Mouse (Mus musculus): ENCODE results near the gene Ciao2b. TPM values are rescaled to one million over a fixed set of nuclear protein-coding genes. Genes with fewer than 3 reads are reported as not detected.
A peak's percentile ranks its signal among the peaks of the same experiment; 100 is the strongest.

The Ciao2b gene
- polyA plus RNA-seq, 2 experiments, result 71.1 to 81.9 TPM

- TF ChIP-seq POLR2A (IDR thresholded peaks at IDR 0.05; ENCODE audit: borderline replicate concordance, extremely low read depth, insufficient read depth, insufficient read length), result no peak
- H3K9me3 ChIP-seq (ENCODE audit: control insufficient read depth, low read length), result no peaks in the 10 kb centered on the region
- no peak overlapping the region for H3K9ac ChIP-seq (ENCODE audit: low read depth, low read length, severe bottlenecking)
- H3K4me1 ChIP-seq (ENCODE audit: control insufficient read depth, insufficient read depth, low read length), result peaks cover 7% of the 10 kb centered on the region
- DNase-seq (ENCODE audit: low spot score) (no peak), ATAC-seq (ENCODE audit: low FRiP score, low read depth) (no peak)
- WGBS, result 63% methylated on average over 6 of the region's 6 CpGs
- H3K4me2 ChIP-seq (replicated peaks; ENCODE audit: low read depth, low read length, severe bottlenecking), result peak overlapping the region; percentile 85
- peak overlapping the region; percentile 73; the same call in 1 of the 2 replicates for H3K4me3 ChIP-seq (replicated peaks; ENCODE audit: low read length)
- H3K36me3 ChIP-seq (ENCODE audit: control insufficient read depth, insufficient read depth, low read length), result peaks cover 36% of the 10 kb centered on the region
- no peaks in the 10 kb centered on the region for H3K27me3 ChIP-seq (ENCODE audit: control insufficient read depth, insufficient read depth, low read length)
- no peak overlapping the region for H3K27ac ChIP-seq (replicated peaks; ENCODE audit: low read depth, low read length)
Observed at GRCm38 (mm10) chr8:104592566-104592965, 49.2 kb downstream of the Ciao2b start.

GRCm38 (mm10) chr8:104591856-104592255 lies 49.9 kb downstream of the Ciao2b start:
- Histone ChIP-seq H3K4me2 (replicated peaks; ENCODE audit: low read depth, low read length, severe bottlenecking) (peak overlapping the region; percentile 85), H3K9ac (ENCODE audit: low read depth, low read length, severe bottlenecking) (peak overlapping the region; percentile 73), H3K27me3 (ENCODE audit: control insufficient read depth, insufficient read depth, low read length) (no peaks in the 10 kb centered on the region), H3K9me3 (ENCODE audit: control insufficient read depth, low read length) (no peaks in the 10 kb centered on the region), H3K27ac (replicated peaks; ENCODE audit: low read depth, low read length) (peak overlapping the region; percentile 83; the same call in 1 of the 2 replicates), H3K36me3 (ENCODE audit: control insufficient read depth, insufficient read depth, low read length) (peaks cover 32% of the 10 kb centered on the region), H3K4me3 (replicated peaks; ENCODE audit: low read length) (peak overlapping the region; percentile 73), H3K4me1 (ENCODE audit: control insufficient read depth, insufficient read depth, low read length) (peaks cover 7% of the 10 kb centered on the region)
- TF ChIP-seq POLR2A (IDR thresholded peaks at IDR 0.05; ENCODE audit: borderline replicate concordance, extremely low read depth, insufficient read depth, insufficient read length), result no peak
- no peak for DNase-seq (ENCODE audit: low spot score)
- ATAC-seq (ENCODE audit: low FRiP score, low read depth), result no peak
- 4% methylated on average over 9 of the region's 9 CpGs for WGBS

- peak; percentile 94 for DNase-seq (ENCODE audit: low spot score)
- H3K9ac ChIP-seq (ENCODE audit: low read depth, low read length, severe bottlenecking), result peak within 1 kb of the TSS; percentile 73
- peak; percentile 97 for ATAC-seq (ENCODE audit: low FRiP score, low read depth)
- H3K27ac ChIP-seq (replicated peaks; ENCODE audit: low read depth, low read length), result peak within 1 kb of the TSS; percentile 83
- peaks cover 27% of the 10 kb centered on the region for H3K36me3 ChIP-seq (ENCODE audit: control insufficient read depth, insufficient read depth, low read length)
- no peaks in the 10 kb centered on the region for H3K9me3 ChIP-seq (ENCODE audit: control insufficient read depth, low read length)
- TF ChIP-seq POLR2A (IDR thresholded peaks at IDR 0.05; ENCODE audit: borderline replicate concordance, extremely low read depth, insufficient read depth, insufficient read length), result 0 out of 2 replicates have a peak, but pooled peaks have one; percentile 9
- under 1% methylated on average over 38 of the region's 44 CpGs for WGBS
- peaks cover 7% of the 10 kb centered on the region for H3K4me1 ChIP-seq (ENCODE audit: control insufficient read depth, insufficient read depth, low read length)
- peak within 1 kb of the TSS; percentile 85 for H3K4me2 ChIP-seq (replicated peaks; ENCODE audit: low read depth, low read length, severe bottlenecking)
- no peaks in the 10 kb centered on the region for H3K27me3 ChIP-seq (ENCODE audit: control insufficient read depth, insufficient read depth, low read length)
- H3K4me3 ChIP-seq (replicated peaks; ENCODE audit: low read length), result peak within 1 kb of the TSS; percentile 73
Observed at GRCm38 (mm10) chr8:104591133-104591834, 50.5 kb downstream of the Ciao2b start, which contains the start of gene Pdp2. Pdp2 (plus strand) TSS chr8:104591451.

GRCm38 (mm10) chr8:104590284-104590683 lies 51.5 kb downstream of the Ciao2b start:
- H3K4me3 ChIP-seq (replicated peaks; ENCODE audit: low read length), result no peak overlapping the region
- no peak for TF ChIP-seq POLR2A (IDR thresholded peaks at IDR 0.05; ENCODE audit: borderline replicate concordance, extremely low read depth, insufficient read depth, insufficient read length)
- no peak for ATAC-seq (ENCODE audit: low FRiP score, low read depth)
- no peak overlapping the region for H3K27ac ChIP-seq (replicated peaks; ENCODE audit: low read depth, low read length)
- no peak overlapping the region for H3K9ac ChIP-seq (ENCODE audit: low read depth, low read length, severe bottlenecking)
- H3K27me3 ChIP-seq (ENCODE audit: control insufficient read depth, insufficient read depth, low read length), result no peaks in the 10 kb centered on the region
- WGBS, result 90% methylated on average over 3 of the region's 3 CpGs
- no peak for DNase-seq (ENCODE audit: low spot score)
- 0 out of 2 replicates have a peak, but pooled peaks cover 7% of the 10 kb centered on the region for H3K9me3 ChIP-seq (ENCODE audit: control insufficient read depth, low read length)
- H3K36me3 ChIP-seq (ENCODE audit: control insufficient read depth, insufficient read depth, low read length), result peaks cover 17% of the 10 kb centered on the region
- no peak overlapping the region for H3K4me2 ChIP-seq (replicated peaks; ENCODE audit: low read depth, low read length, severe bottlenecking)
- H3K4me1 ChIP-seq (ENCODE audit: control insufficient read depth, insufficient read depth, low read length), result peaks cover 7% of the 10 kb centered on the region

Other genes starting within 250 kb of the Ciao2b start
- 18.9 and 21.4 TPM in 2 replicates for gene Cmtm4, start 246.2 kb downstream of the Ciao2b start, polyA plus RNA-seq (2012; rRNA removed)
- 4.1 and 4.5 TPM in 2 replicates for gene Cmtm4, start 246.2 kb downstream of the Ciao2b start, polyA plus RNA-seq (2014; fragmentation: Nextera tagmentation; extraction: Ambion mirVana)
- gene Dync1li2, start 198.9 kb downstream of the Ciao2b start, polyA plus RNA-seq (2012; rRNA removed), result 58.2 and 64.7 TPM in 2 replicates
- 48.8 and 53.5 TPM in 2 replicates for gene Dync1li2, start 198.9 kb downstream of the Ciao2b start, polyA plus RNA-seq (2014; fragmentation: Nextera tagmentation; extraction: Ambion mirVana)
- gene Terb1, start 132.1 kb downstream of the Ciao2b start, polyA plus RNA-seq (2012; rRNA removed), result 0.23 and 0.29 TPM in 2 replicates
- gene Terb1, start 132.1 kb downstream of the Ciao2b start, polyA plus RNA-seq (2014; fragmentation: Nextera tagmentation; extraction: Ambion mirVana), result 0.44 and 0.48 TPM in 2 replicates
- gene Nae1, start 107.3 kb downstream of the Ciao2b start, polyA plus RNA-seq (2012; rRNA removed), result 75.7 and 84.2 TPM in 2 replicates
- 97.1 and 97.8 TPM in 2 replicates for gene Nae1, start 107.3 kb downstream of the Ciao2b start, polyA plus RNA-seq (2014; fragmentation: Nextera tagmentation; extraction: Ambion mirVana)
- 0.53 and 1.0 TPM in 2 replicates for gene Car7, start 107.3 kb downstream of the Ciao2b start, polyA plus RNA-seq (2012; rRNA removed)
- 0.65 and 0.66 TPM in 2 replicates for gene Car7, start 107.3 kb downstream of the Ciao2b start, polyA plus RNA-seq (2014; fragmentation: Nextera tagmentation; extraction: Ambion mirVana)
- gene Pdp2, start 50.5 kb downstream of the Ciao2b start, polyA plus RNA-seq (2012; rRNA removed), result 4.9 and 5.0 TPM in 2 replicates
- 9.3 and 9.7 TPM in 2 replicates for gene Pdp2, start 50.5 kb downstream of the Ciao2b start, polyA plus RNA-seq (2014; fragmentation: Nextera tagmentation; extraction: Ambion mirVana)
- gene Cdh16, start 17.6 kb downstream of the Ciao2b start, polyA plus RNA-seq (2012; rRNA removed), result 0.29 and 0.62 TPM in 2 replicates
- 0.75 and 0.98 TPM in 2 replicates for gene Cdh16, start 17.6 kb downstream of the Ciao2b start, polyA plus RNA-seq (2014; fragmentation: Nextera tagmentation; extraction: Ambion mirVana)
- 21.4 and 22.5 TPM in 2 replicates for gene Rrad, start 10.6 kb downstream of the Ciao2b start, polyA plus RNA-seq (2012; rRNA removed)
- 27.3 and 32.4 TPM in 2 replicates for gene Rrad, start 10.6 kb downstream of the Ciao2b start, polyA plus RNA-seq (2014; fragmentation: Nextera tagmentation; extraction: Ambion mirVana)
- gene Ces2a, start 92.0 kb upstream of the Ciao2b start, polyA plus RNA-seq (2012; rRNA removed), result 0.03 and 0.20 TPM in 2 replicates
- gene Ces2a, start 92.0 kb upstream of the Ciao2b start, polyA plus RNA-seq (2014; fragmentation: Nextera tagmentation; extraction: Ambion mirVana), result not detected in 2 replicates
- 0.13 and 0.14 TPM in 2 replicates for gene Ces2b, start 189.6 kb upstream of the Ciao2b start, polyA plus RNA-seq (2012; rRNA removed)
- gene Ces2b, start 189.6 kb upstream of the Ciao2b start, polyA plus RNA-seq (2014; fragmentation: Nextera tagmentation; extraction: Ambion mirVana), result 0.15 and 0.22 TPM in 2 replicates
- 0.03 TPM in 1 of 2 replicates, not detected in the other for gene Ces2c, start 205.1 kb upstream of the Ciao2b start, polyA plus RNA-seq (2012; rRNA removed)
- not detected in 2 replicates for gene Ces2c, start 205.1 kb upstream of the Ciao2b start, polyA plus RNA-seq (2014; fragmentation: Nextera tagmentation; extraction: Ambion mirVana)

All from limb, embryonic 14.5 days (tissue).